Mouse (Mus musculus): ENCODE results near the gene Ttc21b.

- TF ChIP-seq CTCF (IDR thresholded peaks at IDR 0.05; ENCODE audit: extremely low read depth, insufficient read length, insufficient replicate concordance, low read depth, low read length) (peak; percentile 67; the same call in 1 of the 2 replicates), POLR2A (IDR thresholded peaks at IDR 0.05; ENCODE audit: low read depth, low read length) (no peak)
Measured at GRCm38 (mm10) chr2:66256220-66257131, at the start of gene Ttc21b.
